Mouse (Mus musculus): ENCODE data around the gene Atp1a4. TPM values are rescaled to one million over a fixed set of nuclear protein-coding genes. Genes with fewer than 3 reads are reported as not detected.

Atp1a4 gene
- total RNA-seq, 2 experiments from 2014 or later: not detected

- intact Hi-C loops (cut with DNase I): no loop called here
- no peak for DNase-seq (ENCODE audit: low spot score)
Measured at GRCm38 (mm10) chr1:172228209-172228608, 30.0 kb downstream of the Atp1a4 start.

DNA sequence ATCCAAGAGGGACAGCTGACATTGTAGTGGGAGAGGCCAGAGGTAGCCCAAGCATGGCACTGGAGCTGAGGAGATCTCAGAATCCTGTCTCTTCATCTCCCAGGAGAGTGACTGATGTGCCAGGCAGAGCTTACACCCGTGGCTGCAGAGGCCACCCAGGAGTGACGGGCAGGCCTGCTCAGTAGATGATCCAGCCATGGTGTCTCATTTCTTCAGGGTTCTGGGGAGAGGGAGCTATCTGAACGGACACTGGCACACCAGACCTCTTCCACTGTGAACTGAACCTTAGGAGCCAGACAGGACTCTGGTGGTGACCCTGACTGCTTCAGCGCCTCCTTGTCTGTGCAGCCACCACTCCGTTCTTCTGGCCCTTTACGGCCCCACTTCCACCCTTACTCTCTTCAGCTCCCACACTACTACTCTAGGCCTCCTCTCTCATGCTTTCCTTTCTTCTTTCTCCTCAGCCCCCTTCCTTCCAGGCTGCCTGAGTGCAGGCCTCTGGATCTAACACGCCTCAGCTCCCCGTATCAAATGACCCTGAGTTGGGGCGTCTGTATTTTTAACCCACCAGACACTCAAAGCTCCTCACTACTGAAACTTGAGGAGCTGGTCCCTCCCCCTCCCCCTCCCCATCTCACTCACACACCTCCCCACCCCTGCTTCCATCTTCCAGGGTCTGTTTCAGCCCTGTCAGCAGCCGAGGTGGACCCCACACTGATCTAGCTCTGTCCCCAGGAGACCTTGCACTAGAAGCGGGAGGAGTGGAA lies 36.7 kb downstream of the Atp1a4 start:
- intact Hi-C loops (cut with DNase I): loop anchor here (2.0 kb wide), 1 partner anchor 21 kb away; no protein-coding TSS in a partner anchor
- DNase-seq (ENCODE audit: low spot score): no peak

DNA sequence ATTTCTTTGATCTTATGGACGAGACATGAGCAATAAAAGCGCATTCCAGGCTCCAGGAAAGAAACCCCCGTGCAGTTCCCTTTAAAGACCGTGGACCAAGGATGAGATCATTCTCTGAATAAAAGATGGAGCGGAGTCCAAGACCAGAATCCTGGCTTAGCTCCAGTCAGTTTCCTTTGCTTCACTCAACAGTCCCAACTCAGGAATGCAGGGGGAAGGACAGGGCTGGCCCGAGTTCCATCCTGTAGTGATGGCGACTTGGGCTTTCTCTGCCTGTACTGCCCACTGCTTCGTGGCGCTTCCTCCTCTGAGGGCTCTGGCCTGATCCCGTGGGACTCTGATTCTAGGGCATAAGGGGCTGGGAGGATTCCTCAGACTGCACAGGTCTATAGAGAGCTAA lies 37.8 kb downstream of the Atp1a4 start:
- intact Hi-C loops (cut with DNase I): no loop called here
- peak; percentile 77 for DNase-seq (ENCODE audit: low spot score)

- DNase-seq (ENCODE audit: low spot score): no peak
- intact Hi-C loops (cut with DNase I): loop anchor here (5.0 kb wide), 1 partner anchor 93 kb away; no protein-coding TSS in a partner anchor
Measured at GRCm38 (mm10) chr1:172219451-172220406, 38.5 kb downstream of the Atp1a4 start, which contains the start of gene Casq1. Gene Casq1, minus strand, starts transcription at chr1:172219868.

DNA sequence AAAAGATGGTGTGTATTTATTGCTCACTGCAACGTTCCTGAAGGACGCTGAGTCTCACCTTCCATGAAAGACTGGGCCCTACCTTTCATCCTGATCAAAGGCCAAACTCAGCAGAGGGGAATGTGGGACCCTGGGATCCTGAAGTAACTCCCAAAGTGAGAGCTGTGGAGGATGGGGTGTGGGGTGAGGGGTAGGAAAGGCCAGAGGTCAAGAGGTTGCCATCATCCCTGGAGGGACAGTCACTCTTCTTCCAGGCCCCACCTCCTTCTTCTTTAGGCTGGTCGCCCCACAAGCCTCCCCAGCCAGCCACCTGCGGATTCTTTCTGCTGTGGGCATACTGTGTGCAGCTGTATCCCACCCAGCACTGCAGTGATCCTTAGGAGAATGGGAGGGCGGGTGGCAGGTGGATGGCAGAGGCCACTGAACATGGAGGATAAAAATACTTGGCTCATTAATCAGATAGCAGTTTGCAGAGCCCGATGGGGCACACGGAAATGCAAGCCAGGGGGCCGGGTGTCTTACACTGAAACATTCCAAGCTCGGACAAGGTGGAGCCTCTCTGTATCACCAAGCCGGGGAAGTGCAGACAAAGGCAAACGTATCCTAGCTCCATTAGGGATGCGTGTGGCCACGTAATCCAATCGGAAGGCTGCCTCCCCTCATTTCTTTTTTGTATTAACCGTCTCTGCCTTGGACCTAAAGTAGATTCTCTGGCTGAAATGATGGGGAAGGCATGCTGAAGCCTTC lies 39.9 kb downstream of the Atp1a4 start:
- intact Hi-C loops (cut with DNase I): loop anchor here (5.0 kb wide), 1 partner anchor 94 kb away; no protein-coding TSS in a partner anchor
- no peak for DNase-seq (ENCODE audit: low spot score)

DNA sequence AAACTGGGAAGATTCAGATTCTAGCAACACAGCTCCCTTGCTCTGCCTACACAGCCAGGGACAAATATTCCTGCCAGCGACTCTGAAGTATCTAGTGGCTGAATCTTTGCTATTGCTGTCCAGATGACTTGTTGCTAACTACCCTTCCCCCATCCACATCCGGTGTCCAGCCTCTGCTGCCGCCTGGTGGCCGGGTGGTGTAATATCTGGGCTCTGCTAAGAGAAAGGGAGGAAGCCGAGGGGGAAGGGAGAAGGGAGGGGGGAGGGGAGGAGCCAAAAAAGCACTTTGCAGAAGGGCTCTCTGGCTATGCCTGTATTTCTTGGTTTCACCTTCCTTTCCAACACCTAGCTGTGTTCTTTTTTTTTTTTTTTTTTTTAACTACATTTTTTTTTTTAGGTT lies 41.1 kb downstream of the Atp1a4 start:
- intact Hi-C loops (cut with DNase I): loop anchor here (1.0 to 5.0 kb wide), 2 partner anchors 10 to 95 kb away; no protein-coding TSS in a partner anchor
- DNase-seq (ENCODE audit: low spot score): peak; percentile 92

DNA sequence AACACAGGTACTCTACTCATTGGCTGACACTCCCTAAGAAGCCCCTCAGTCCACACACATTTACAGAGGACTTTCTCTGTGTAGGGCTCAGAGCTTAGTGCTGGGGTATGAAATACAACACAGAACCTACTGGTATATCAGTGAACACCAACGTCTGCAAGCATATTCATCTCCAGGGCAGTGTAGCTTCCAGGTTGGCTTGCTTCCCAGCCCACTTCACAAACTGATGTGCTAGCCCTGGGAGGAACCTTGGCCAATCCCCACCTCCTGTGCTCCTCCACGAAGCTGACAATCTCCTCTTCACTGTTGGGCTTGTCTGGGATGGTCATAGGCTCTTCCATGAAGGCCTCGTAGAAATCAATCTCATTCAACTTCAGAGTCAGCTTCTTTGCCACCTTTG lies 43.5 kb downstream of the Atp1a4 start:
- intact Hi-C loops (cut with DNase I): loop anchor here (1.0 to 5.0 kb wide), 2 partner anchors 52 to 98 kb away; no protein-coding TSS in a partner anchor
- DNase-seq (ENCODE audit: low spot score): no peak

- no peak for DNase-seq (ENCODE audit: low spot score)
Measured at GRCm38 (mm10) chr1:172213771-172214170, 44.4 kb downstream of the Atp1a4 start.

DNA sequence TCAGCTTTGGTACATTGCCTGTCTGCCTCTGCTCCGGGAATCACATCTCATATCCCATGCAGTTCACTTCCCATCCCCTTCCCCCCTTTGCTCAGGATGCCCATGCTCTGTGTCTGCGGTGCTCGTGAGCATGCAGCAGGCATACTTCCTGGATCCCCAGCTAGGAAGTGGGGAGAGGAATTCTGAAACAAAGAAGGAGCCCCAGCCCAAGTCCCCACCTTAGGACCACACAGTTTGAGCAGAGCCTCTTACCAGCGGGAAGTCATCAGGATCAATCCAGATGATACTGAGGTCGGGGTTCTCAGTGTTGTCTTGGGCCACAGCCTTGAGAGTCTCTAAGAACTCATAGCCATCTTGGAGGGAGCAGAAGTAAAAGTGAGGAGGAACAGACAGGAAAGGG lies 45.4 kb downstream of the Atp1a4 start:
- no peak for DNase-seq (ENCODE audit: low spot score)
- intact Hi-C loops (cut with DNase I): no loop called here

More at GRCm38 (mm10) chr1:172213771-172214170, 44.4 kb downstream of the Atp1a4 start:
- intact Hi-C loops (cut with DNase I): loop anchor here (1.0 kb wide), 1 partner anchor 51 kb away; no protein-coding TSS in a partner anchor

- no peak for DNase-seq (ENCODE audit: low spot score)
- intact Hi-C loops (cut with DNase I): loop anchor here (1.0 kb wide), 1 partner anchor 10 kb away; no protein-coding TSS in a partner anchor
Measured at GRCm38 (mm10) chr1:172207111-172207584, 51.1 kb downstream of the Atp1a4 start.

DNA sequence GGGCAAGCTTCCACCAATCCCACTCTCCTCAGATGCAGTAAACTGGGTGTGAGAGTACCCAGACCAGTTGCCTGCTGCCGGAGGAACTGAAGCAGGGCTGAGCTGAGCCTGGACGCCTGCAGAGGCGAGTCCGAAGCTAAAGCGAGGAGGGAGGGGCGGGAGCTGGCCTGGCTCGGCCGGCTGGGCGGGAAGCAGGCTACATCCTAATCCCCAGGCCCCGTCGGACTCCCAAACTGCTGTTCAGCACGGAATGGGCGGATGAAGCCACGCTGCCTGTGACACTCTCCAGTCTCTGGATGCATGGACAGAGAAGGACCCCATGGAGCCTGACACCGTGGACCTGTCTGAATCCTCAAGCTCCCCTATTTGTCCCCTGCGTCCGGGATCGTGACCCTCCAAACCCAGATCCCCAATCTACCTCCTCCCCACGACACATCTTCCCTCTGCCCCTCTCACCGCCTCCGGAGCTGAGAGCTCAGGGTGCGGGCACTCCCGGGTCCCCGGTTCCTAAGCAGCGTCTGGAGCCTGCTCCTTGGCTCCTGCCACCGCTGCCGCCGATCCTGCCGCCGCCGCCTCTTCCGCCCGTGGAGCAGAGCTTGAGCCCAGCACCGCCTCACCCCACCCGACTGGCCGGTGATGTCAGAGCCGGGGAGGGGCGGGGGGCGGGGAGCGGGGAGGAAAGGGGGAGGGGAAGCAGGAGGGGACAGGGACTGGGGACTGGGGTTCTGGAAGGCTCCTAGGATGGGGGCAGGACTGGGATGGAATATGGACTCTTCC lies 51.9 kb downstream of the Atp1a4 start, which contains the start of gene Pea15a:
Gene Pea15a (minus strand): TSS at position 664 of the 777 bp plus-strand sequence.
- intact Hi-C loops (cut with DNase I): no loop called here

DNA sequence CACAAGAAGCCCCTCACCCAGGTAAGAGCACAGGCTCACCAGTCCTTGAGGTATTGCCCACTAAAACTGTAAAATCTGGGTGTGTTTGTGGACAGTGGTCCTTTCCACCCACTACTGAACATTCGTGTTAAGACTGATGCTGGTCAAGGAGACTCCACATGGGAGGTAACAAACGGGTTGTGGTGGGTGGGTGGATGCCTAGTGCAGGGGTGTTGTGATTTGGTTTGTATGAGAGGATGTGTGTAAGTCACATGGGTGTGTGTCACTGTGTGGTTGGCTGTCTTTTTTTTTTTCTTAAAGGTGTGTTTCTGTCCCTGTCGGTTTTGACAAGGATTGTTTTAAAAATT lies 52.5 kb downstream of the Atp1a4 start:
- intact Hi-C loops (cut with DNase I): no loop called here
- no peak for DNase-seq (ENCODE audit: low spot score)

More for the DNA sequence above, 51.9 kb downstream of the Atp1a4 start, which contains the start of gene Pea15a:
- peak; percentile 82 for DNase-seq (ENCODE audit: low spot score)

GRCm38 (mm10) chr1:172204814-172205740 lies 53.1 kb downstream of the Atp1a4 start:
- DNase-seq (ENCODE audit: low spot score): no peak
- intact Hi-C loops (cut with DNase I): no loop called here

GRCm38 (mm10) chr1:172204033-172204813 lies 54.0 kb downstream of the Atp1a4 start:
- no peak for DNase-seq (ENCODE audit: low spot score)
- intact Hi-C loops (cut with DNase I): no loop called here

GRCm38 (mm10) chr1:172203566-172203965 lies 54.6 kb downstream of the Atp1a4 start:
- DNase-seq (ENCODE audit: low spot score): no peak

GRCm38 (mm10) chr1:172202894-172203522 lies 55.2 kb downstream of the Atp1a4 start:
- intact Hi-C loops (cut with DNase I): no loop called here
- no peak for DNase-seq (ENCODE audit: low spot score)

More at GRCm38 (mm10) chr1:172203566-172203965, 54.6 kb downstream of the Atp1a4 start:
- intact Hi-C loops (cut with DNase I): no loop called here

Data from heart, postnatal 25 days (tissue).